Mouse (Mus musculus): ENCODE measurements around the gene Smyd2. TPM values are rescaled to one million over a fixed set of nuclear protein-coding genes. Genes with fewer than 3 reads are reported as not detected.

Smyd2 gene
- polyA plus RNA-seq, 1 experiment, result 57.7 TPM

GRCm38 (mm10) chr1:189913093-189913760 lies 8.9 kb downstream of the Smyd2 start:
- Histone ChIP-seq H3K4me2 (ENCODE audit: low read depth) (no peak overlapping the region), H3K4me3 (no peak overlapping the region), H3K79me2 (ENCODE audit: control insufficient read depth, insufficient read depth) (peaks cover 29% of the 10 kb centered on the region), H3K36me3 (ENCODE audit: control insufficient read depth, insufficient read depth) (peaks cover 3% of the 10 kb centered on the region), H3ac (ENCODE audit: control insufficient read depth, insufficient read length) (no peak overlapping the region), H3K27me3 (ENCODE audit: control insufficient read depth, insufficient read depth, insufficient read length) (no peaks in the 10 kb centered on the region)
- TF ChIP-seq CEBPB (IDR thresholded peaks at IDR 0.05; ENCODE audit: insufficient read depth, poor library complexity, severe bottlenecking) (no peak), POLR2A (IDR thresholded peaks at IDR 0.05; ENCODE audit: insufficient read length, low read depth) (no peak)

GRCm38 (mm10) chr1:189910685-189911345 lies 11.3 kb downstream of the Smyd2 start:
- Histone ChIP-seq H3K36me3 (ENCODE audit: control insufficient read depth, insufficient read depth) (peaks cover 3% of the 10 kb centered on the region), H3ac (ENCODE audit: control insufficient read depth, insufficient read length) (no peak overlapping the region), H3K79me2 (ENCODE audit: control insufficient read depth, insufficient read depth) (peaks cover 14% of the 10 kb centered on the region), H3K4me3 (no peak overlapping the region), H3K27me3 (ENCODE audit: control insufficient read depth, insufficient read depth, insufficient read length) (no peaks in the 10 kb centered on the region), H3K4me2 (ENCODE audit: low read depth) (no peak overlapping the region)
- TF ChIP-seq CEBPB (IDR thresholded peaks at IDR 0.05; ENCODE audit: insufficient read depth, poor library complexity, severe bottlenecking) (no peak), SRF (IDR thresholded peaks at IDR 0.05; ENCODE audit: control insufficient read depth, insufficient read length, low read depth) (no peak), POLR2A (IDR thresholded peaks at IDR 0.05; ENCODE audit: insufficient read length, low read depth) (no peak), TCF3 (IDR thresholded peaks at IDR 0.05; ENCODE audit: insufficient read length, low read depth) (no peak), TCF12 (IDR thresholded peaks at IDR 0.05; ENCODE audit: insufficient read depth, poor library complexity, severe bottlenecking) (no peak), MYOG (IDR thresholded peaks at IDR 0.05; ENCODE audit: control insufficient read depth in 1 of 3, insufficient read depth in 1 of 3, insufficient read length in 2 of 3, low read depth in 2 of 3) (no peak), MYOD1 (IDR thresholded peaks at IDR 0.05; ENCODE audit: control insufficient read depth in 1 of 3, insufficient read length in 2 of 3, low read depth in 2 of 3) (no peak), POLR2AphosphoS2 (IDR thresholded peaks at IDR 0.05; ENCODE audit: insufficient read length, low read depth) (no peak)

GRCm38 (mm10) chr1:189903169-189903568 lies 19.0 kb downstream of the Smyd2 start:
- no peak overlapping the region for H3K4me2 ChIP-seq (ENCODE audit: low read depth)
- no peak for TF ChIP-seq SRF (IDR thresholded peaks at IDR 0.05; ENCODE audit: control insufficient read depth, insufficient read length, low read depth)
- no peak for TF ChIP-seq REST (IDR thresholded peaks at IDR 0.05; ENCODE audit: insufficient read depth, insufficient read length)
- TF ChIP-seq MYOD1 (IDR thresholded peaks at IDR 0.05; ENCODE audit: control insufficient read depth in 1 of 3, insufficient read length in 2 of 3, low read depth in 2 of 3), result no peak
- no peak for TF ChIP-seq TCF12 (IDR thresholded peaks at IDR 0.05; ENCODE audit: insufficient read depth, poor library complexity, severe bottlenecking)
- TF ChIP-seq MYOG (IDR thresholded peaks at IDR 0.05; ENCODE audit: control insufficient read depth in 1 of 3, insufficient read depth in 1 of 3, insufficient read length in 2 of 3, low read depth in 2 of 3), result no peak
- TF ChIP-seq TCF3 (IDR thresholded peaks at IDR 0.05; ENCODE audit: insufficient read length, low read depth), result no peak
- TF ChIP-seq POLR2AphosphoS2 (IDR thresholded peaks at IDR 0.05; ENCODE audit: insufficient read length, low read depth), result no peak
- no peak for TF ChIP-seq E2F4 (IDR thresholded peaks at IDR 0.05; ENCODE audit: insufficient read depth)
- no peak for TF ChIP-seq POLR2A (IDR thresholded peaks at IDR 0.05; ENCODE audit: insufficient read length, low read depth)
- no peak for TF ChIP-seq MAX (IDR thresholded peaks at IDR 0.05; ENCODE audit: low read depth)
- TF ChIP-seq USF1 (IDR thresholded peaks at IDR 0.05; ENCODE audit: low read depth), result no peak
- TF ChIP-seq CEBPB (IDR thresholded peaks at IDR 0.05; ENCODE audit: insufficient read depth, poor library complexity, severe bottlenecking), result no peak
- no peak overlapping the region for H3ac ChIP-seq (ENCODE audit: control insufficient read depth, insufficient read length)
- H3K79me2 ChIP-seq (ENCODE audit: control insufficient read depth, insufficient read depth), result no peaks in the 10 kb centered on the region
- H3K4me3 ChIP-seq, result no peak overlapping the region
- peaks cover 3% of the 10 kb centered on the region for H3K36me3 ChIP-seq (ENCODE audit: control insufficient read depth, insufficient read depth)
- H3K27me3 ChIP-seq (ENCODE audit: control insufficient read depth, insufficient read depth, insufficient read length), result no peaks in the 10 kb centered on the region

GRCm38 (mm10) chr1:189902413-189902812 lies 19.8 kb downstream of the Smyd2 start:
- no peak overlapping the region for H3K4me2 ChIP-seq (ENCODE audit: low read depth)
- TF ChIP-seq TCF3 (IDR thresholded peaks at IDR 0.05; ENCODE audit: insufficient read length, low read depth) (no peak), MYOD1 (IDR thresholded peaks at IDR 0.05; ENCODE audit: control insufficient read depth in 1 of 3, insufficient read length in 2 of 3, low read depth in 2 of 3) (peak in 1 of 3 experiments; percentile 42), REST (IDR thresholded peaks at IDR 0.05; ENCODE audit: insufficient read depth, insufficient read length) (no peak)
- no peaks in the 10 kb centered on the region for H3K27me3 ChIP-seq (ENCODE audit: control insufficient read depth, insufficient read depth, insufficient read length)
- no peak overlapping the region for H3K4me3 ChIP-seq
- no peak overlapping the region for H3ac ChIP-seq (ENCODE audit: control insufficient read depth, insufficient read length)
- peaks cover 3% of the 10 kb centered on the region for H3K36me3 ChIP-seq (ENCODE audit: control insufficient read depth, insufficient read depth)
- H3K79me2 ChIP-seq (ENCODE audit: control insufficient read depth, insufficient read depth), result no peaks in the 10 kb centered on the region

- Histone ChIP-seq H3K4me2 (ENCODE audit: low read depth) (no peak overlapping the region), H3K36me3 (ENCODE audit: control insufficient read depth, insufficient read depth) (peaks cover 12% of the 10 kb centered on the region), H3K4me3 (no peak overlapping the region), H3K27me3 (ENCODE audit: control insufficient read depth, insufficient read depth, insufficient read length) (no peaks in the 10 kb centered on the region), H3K79me2 (ENCODE audit: control insufficient read depth, insufficient read depth) (no peaks in the 10 kb centered on the region), H3ac (ENCODE audit: control insufficient read depth, insufficient read length) (no peak overlapping the region)
- TF ChIP-seq POLR2A (IDR thresholded peaks at IDR 0.05; ENCODE audit: insufficient read length, low read depth) (no peak), SRF (IDR thresholded peaks at IDR 0.05; ENCODE audit: control insufficient read depth, insufficient read length, low read depth) (no peak), CEBPB (IDR thresholded peaks at IDR 0.05; ENCODE audit: insufficient read depth, poor library complexity, severe bottlenecking) (no peak), TCF3 (IDR thresholded peaks at IDR 0.05; ENCODE audit: insufficient read length, low read depth) (no peak), MYOG (IDR thresholded peaks at IDR 0.05; ENCODE audit: control insufficient read depth in 1 of 3, insufficient read depth in 1 of 3, insufficient read length in 2 of 3, low read depth in 2 of 3) (no peak), POLR2AphosphoS2 (IDR thresholded peaks at IDR 0.05; ENCODE audit: insufficient read length, low read depth) (no peak), USF1 (IDR thresholded peaks at IDR 0.05; ENCODE audit: low read depth) (no peak), REST (IDR thresholded peaks at IDR 0.05; ENCODE audit: insufficient read depth, insufficient read length) (no peak), E2F4 (IDR thresholded peaks at IDR 0.05; ENCODE audit: insufficient read depth) (no peak), TCF12 (IDR thresholded peaks at IDR 0.05; ENCODE audit: insufficient read depth, poor library complexity, severe bottlenecking) (no peak), MAX (IDR thresholded peaks at IDR 0.05; ENCODE audit: low read depth) (no peak), MYOD1 (IDR thresholded peaks at IDR 0.05; ENCODE audit: control insufficient read depth in 1 of 3, insufficient read length in 2 of 3, low read depth in 2 of 3) (no peak)
Measured at GRCm38 (mm10) chr1:189899526-189899925, 22.6 kb downstream of the Smyd2 start.

All from myocyte (in vitro differentiated cells).